Mouse (Mus musculus) A20 (cell line): ENCODE results near the gene Odc1.
"Not testable (repeated sequence)": the region's sequence is repeated elsewhere in the genome, so short reads cannot be mapped to it uniquely, and the experiment has no call there.

Experiments used
- DNase-seq: peaks from one replicate; pipeline ENCODE4 v3.0.0-alpha.2; 2011; ENCODE audit warnings: low read depth, low spot score

Gene Odc1

GRCm38 (mm10) chr12:17549421-17549820 is 4.8 kb downstream of the Odc1 start:
- DNase-seq: not testable (repeated sequence)

- no peak for DNase-seq
Observed at GRCm38 (mm10) chr12:17551208-17551995, 6.8 kb downstream of the Odc1 start.

GRCm38 (mm10) chr12:17552420-17552819 is 7.8 kb downstream of the Odc1 start:
- no peak for DNase-seq

GRCm38 (mm10) chr12:17552949-17553348 is 8.4 kb downstream of the Odc1 start:
- peak; percentile 28 for DNase-seq

- no peak for DNase-seq
Observed at GRCm38 (mm10) chr12:17553627-17554026, 9.0 kb downstream of the Odc1 start.

- DNase-seq: peak; percentile 85
Observed at GRCm38 (mm10) chr12:17554200-17554951, 9.8 kb downstream of the Odc1 start.

GRCm38 (mm10) chr12:17556430-17557343 is 12.1 kb downstream of the Odc1 start:
- DNase-seq: peak; percentile 88

GRCm38 (mm10) chr12:17557344-17557966 is 12.9 kb downstream of the Odc1 start:
- no peak for DNase-seq

GRCm38 (mm10) chr12:17557967-17558345 is 13.4 kb downstream of the Odc1 start:
- no peak for DNase-seq

- DNase-seq: no peak
Observed at GRCm38 (mm10) chr12:17562396-17562795, 17.8 kb downstream of the Odc1 start.

GRCm38 (mm10) chr12:17565393-17566045 is 20.9 kb downstream of the Odc1 start:
- DNase-seq: no peak

- DNase-seq: no peak
Observed at GRCm38 (mm10) chr12:17566046-17566408, 21.4 kb downstream of the Odc1 start.

GRCm38 (mm10) chr12:17568564-17568963 is 24.0 kb downstream of the Odc1 start:
- DNase-seq: no peak

- no peak for DNase-seq
Observed at GRCm38 (mm10) chr12:17574591-17574990, 30.0 kb downstream of the Odc1 start.

GRCm38 (mm10) chr12:17575156-17575910 is 30.7 kb downstream of the Odc1 start:
- no peak for DNase-seq

- DNase-seq: no peak
Observed at GRCm38 (mm10) chr12:17576041-17576440, 31.4 kb downstream of the Odc1 start.

GRCm38 (mm10) chr12:17578601-17579000 is 34.0 kb downstream of the Odc1 start:
- no peak for DNase-seq

- no peak for DNase-seq
Observed at GRCm38 (mm10) chr12:17581001-17581400, 36.4 kb downstream of the Odc1 start.

- DNase-seq: no peak
Observed at GRCm38 (mm10) chr12:17582406-17582805, 37.8 kb downstream of the Odc1 start.

- DNase-seq: no peak
Observed at GRCm38 (mm10) chr12:17583860-17584259, 39.3 kb downstream of the Odc1 start.
